Mouse (Mus musculus): ENCODE data around the gene Gm20388. TPM values are rescaled to one million over a fixed set of nuclear protein-coding genes. Genes with fewer than 3 reads are reported as not detected.

Gm20388 gene
- total RNA-seq, 2 experiments from 2014 or later = 2.4 to 2.6 TPM

GRCm38 (mm10) chr8:120758005-120758404, 847.4 kb downstream of the Gm20388 start:
- intact Hi-C loops (cut with DNase I) = no loop called here
- no peak for DNase-seq (ENCODE audit: extremely low spot score in 1 of 2, low spot score in 2 of 2)
- H3K4me3 ChIP-seq = no peak overlapping the region

GRCm38 (mm10) chr8:120759847-120760246, 849.2 kb downstream of the Gm20388 start:
- Histone ChIP-seq H3K27ac (no peak overlapping the region), H3K4me3 (no peak overlapping the region)
- DNase-seq (ENCODE audit: extremely low spot score in 1 of 2, low spot score in 2 of 2) = no peak
- no peak for TF ChIP-seq CTCF (IDR thresholded peaks at IDR 0.05)
- intact Hi-C loops (cut with DNase I) = no loop called here

More at GRCm38 (mm10) chr8:120758005-120758404, 847.4 kb downstream of the Gm20388 start:
- H3K27ac ChIP-seq = no peak overlapping the region
- no peak for TF ChIP-seq CTCF (IDR thresholded peaks at IDR 0.05)

GRCm38 (mm10) chr8:120760341-120761215, 849.9 kb downstream of the Gm20388 start:
- Histone ChIP-seq H3K27ac (no peak overlapping the region), H3K4me3 (no peak overlapping the region)
- no peak for TF ChIP-seq CTCF (IDR thresholded peaks at IDR 0.05)
- intact Hi-C loops (cut with DNase I) = no loop called here
- DNase-seq (ENCODE audit: extremely low spot score in 1 of 2, low spot score in 2 of 2) = no peak

- no peak for TF ChIP-seq CTCF (IDR thresholded peaks at IDR 0.05)
- no peak overlapping the region for H3K27ac ChIP-seq
- intact Hi-C loops (cut with DNase I) = no loop called here
- no peak for DNase-seq (ENCODE audit: extremely low spot score in 1 of 2, low spot score in 2 of 2)
- no peak overlapping the region for H3K4me3 ChIP-seq
Observed at GRCm38 (mm10) chr8:120763267-120763666, 852.6 kb downstream of the Gm20388 start.

- Histone ChIP-seq H3K4me3 (no peak overlapping the region), H3K27ac (no peak overlapping the region)
- no peak for DNase-seq (ENCODE audit: extremely low spot score in 1 of 2, low spot score in 2 of 2)
- TF ChIP-seq CTCF (IDR thresholded peaks at IDR 0.05) = no peak
- intact Hi-C loops (cut with DNase I) = no loop called here
Observed at GRCm38 (mm10) chr8:120764638-120765037, 854.0 kb downstream of the Gm20388 start.

- TF ChIP-seq CTCF (IDR thresholded peaks at IDR 0.05) = no peak
- DNase-seq (ENCODE audit: extremely low spot score in 1 of 2, low spot score in 2 of 2) = no peak
- Histone ChIP-seq H3K4me3 (no peak overlapping the region), H3K27ac (no peak overlapping the region)
- intact Hi-C loops (cut with DNase I) = no loop called here
Observed at GRCm38 (mm10) chr8:120766622-120767021, 856.0 kb downstream of the Gm20388 start.

GRCm38 (mm10) chr8:120768454-120769218, 858.0 kb downstream of the Gm20388 start:
- intact Hi-C loops (cut with DNase I) = no loop called here
- no peak for TF ChIP-seq CTCF (IDR thresholded peaks at IDR 0.05)
- H3K4me3 ChIP-seq = no peak overlapping the region
- no peak overlapping the region for H3K27ac ChIP-seq
- DNase-seq (ENCODE audit: extremely low spot score in 1 of 2, low spot score in 2 of 2) = no peak

- Histone ChIP-seq H3K4me3 (no peak overlapping the region), H3K27ac (no peak overlapping the region)
- no peak for DNase-seq (ENCODE audit: extremely low spot score in 1 of 2, low spot score in 2 of 2)
- no peak for TF ChIP-seq CTCF (IDR thresholded peaks at IDR 0.05)
- intact Hi-C loops (cut with DNase I) = no loop called here
Observed at GRCm38 (mm10) chr8:120777184-120777583, 866.5 kb downstream of the Gm20388 start.

GRCm38 (mm10) chr8:120777732-120778131, 867.1 kb downstream of the Gm20388 start:
- no peak for DNase-seq (ENCODE audit: extremely low spot score in 1 of 2, low spot score in 2 of 2)
- intact Hi-C loops (cut with DNase I) = no loop called here
- H3K27ac ChIP-seq = no peak overlapping the region
- TF ChIP-seq CTCF (IDR thresholded peaks at IDR 0.05) = no peak
- no peak overlapping the region for H3K4me3 ChIP-seq

- DNase-seq (ENCODE audit: extremely low spot score in 1 of 2, low spot score in 2 of 2) = no peak
- Histone ChIP-seq H3K27ac (no peak overlapping the region), H3K4me3 (no peak overlapping the region)
- no peak for TF ChIP-seq CTCF (IDR thresholded peaks at IDR 0.05)
- intact Hi-C loops (cut with DNase I) = no loop called here
Observed at GRCm38 (mm10) chr8:120779106-120779505, 868.5 kb downstream of the Gm20388 start.

GRCm38 (mm10) chr8:120783781-120784180, 873.1 kb downstream of the Gm20388 start:
- no peak overlapping the region for H3K27ac ChIP-seq
- intact Hi-C loops (cut with DNase I) = no loop called here
- no peak for DNase-seq (ENCODE audit: extremely low spot score in 1 of 2, low spot score in 2 of 2)
- TF ChIP-seq CTCF (IDR thresholded peaks at IDR 0.05) = no peak
- H3K4me3 ChIP-seq = no peak overlapping the region

- no peak overlapping the region for H3K4me3 ChIP-seq
- H3K27ac ChIP-seq = no peak overlapping the region
- intact Hi-C loops (cut with DNase I) = no loop called here
- TF ChIP-seq CTCF (IDR thresholded peaks at IDR 0.05) = no peak
- DNase-seq (ENCODE audit: extremely low spot score in 1 of 2, low spot score in 2 of 2) = no peak
Observed at GRCm38 (mm10) chr8:120786753-120787152, 876.1 kb downstream of the Gm20388 start.
